Mouse (Mus musculus) megakaryocyte, embryonic 14.5 days (primary cell): Measurements from ENCODE around the gene Gramd1b.

Experiments used
- FLI1 ChIP-seq: IDR thresholded peaks from 2 replicates; pipeline ENCODE4 v1.6.1; 2012; ENCODE audit warnings: low read length, inconsistent platforms, mixed read lengths
- GATA1 ChIP-seq: IDR thresholded peaks from 3 replicates; pipeline ENCODE4 v1.6.1; 2012; ENCODE audit warnings: mixed read lengths, low read length, inconsistent platforms, borderline replicate concordance

GRCm38 (mm10) chr9:40322372-40322771, 208.8 kb downstream of the Gramd1b start:
- TF ChIP-seq GATA1 (no peak), FLI1 (no peak)
